Mouse (Mus musculus) Muller cell, postnatal 12 days (primary cell): ENCODE data around the gene Gab2.

Source experiments
- DNase-seq: peaks from one replicate; pipeline ENCODE4 v3.0.0-alpha.2; 2015; ENCODE audit errors: inconsistent ontology term

Gab2 gene

GRCm38 (mm10) chr7:97251638-97252037 lies 170.3 kb downstream of the Gab2 start:
- DNase-seq: no peak

GRCm38 (mm10) chr7:97262541-97262940 lies 181.2 kb downstream of the Gab2 start:
- DNase-seq: no peak

- DNase-seq: no peak
These were observed 189.0 kb downstream of the Gab2 start for GRCm38 (mm10) chr7:97270367-97270766.

DNA sequence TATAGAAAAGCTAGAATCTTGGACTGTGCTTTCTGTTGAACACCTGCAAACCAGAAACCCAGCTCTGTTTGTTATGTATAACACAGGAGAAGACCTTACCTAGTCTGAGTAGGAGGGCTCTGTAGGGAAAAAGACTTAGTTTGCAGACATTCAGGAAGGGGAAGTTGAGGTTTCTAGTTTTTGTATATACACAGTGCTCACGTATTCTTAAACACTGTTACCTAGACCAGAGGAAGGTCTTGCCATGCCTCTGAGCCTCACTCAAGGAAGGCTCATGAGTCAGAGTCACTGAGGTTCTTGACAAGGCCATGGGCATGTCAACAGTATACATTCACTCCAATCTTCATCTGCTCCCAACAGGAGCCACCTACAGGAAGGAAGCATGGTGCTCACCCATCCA lies 189.7 kb downstream of the Gab2 start:
- DNase-seq: no peak

- no peak for DNase-seq
These were observed 215.6 kb downstream of the Gab2 start for GRCm38 (mm10) chr7:97296986-97297385.

- peak; percentile 48 for DNase-seq
These were observed 216.1 kb downstream of the Gab2 start for GRCm38 (mm10) chr7:97297466-97297865.

- no peak for DNase-seq
These were observed 216.9 kb downstream of the Gab2 start for GRCm38 (mm10) chr7:97298279-97298678.

GRCm38 (mm10) chr7:97298943-97299342 lies 217.6 kb downstream of the Gab2 start:
- no peak for DNase-seq

DNA sequence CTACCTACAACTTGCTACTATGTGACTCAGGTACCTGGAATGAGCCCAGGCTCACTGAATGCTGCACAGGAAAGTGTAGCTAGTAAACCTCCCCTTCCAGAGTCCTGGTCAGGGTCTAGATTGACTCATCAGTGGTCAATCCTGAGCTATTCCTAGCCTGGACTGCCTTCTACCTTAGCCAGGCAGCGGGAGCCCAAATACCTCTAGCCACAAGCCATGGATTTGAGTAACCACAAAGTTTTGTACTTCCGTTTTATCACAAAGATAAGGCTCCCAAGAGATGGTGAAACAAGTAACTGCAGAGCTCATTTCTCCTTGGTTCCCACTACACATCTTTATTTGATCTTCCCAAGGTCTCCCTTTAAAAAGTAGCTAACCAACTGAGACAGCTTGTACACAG lies 219.5 kb downstream of the Gab2 start:
- DNase-seq: no peak

GRCm38 (mm10) chr7:97301321-97301720 lies 219.9 kb downstream of the Gab2 start:
- no peak for DNase-seq

GRCm38 (mm10) chr7:97302261-97302660 lies 220.9 kb downstream of the Gab2 start:
- DNase-seq: no peak

GRCm38 (mm10) chr7:97302876-97303275 lies 221.5 kb downstream of the Gab2 start:
- DNase-seq: no peak

DNA sequence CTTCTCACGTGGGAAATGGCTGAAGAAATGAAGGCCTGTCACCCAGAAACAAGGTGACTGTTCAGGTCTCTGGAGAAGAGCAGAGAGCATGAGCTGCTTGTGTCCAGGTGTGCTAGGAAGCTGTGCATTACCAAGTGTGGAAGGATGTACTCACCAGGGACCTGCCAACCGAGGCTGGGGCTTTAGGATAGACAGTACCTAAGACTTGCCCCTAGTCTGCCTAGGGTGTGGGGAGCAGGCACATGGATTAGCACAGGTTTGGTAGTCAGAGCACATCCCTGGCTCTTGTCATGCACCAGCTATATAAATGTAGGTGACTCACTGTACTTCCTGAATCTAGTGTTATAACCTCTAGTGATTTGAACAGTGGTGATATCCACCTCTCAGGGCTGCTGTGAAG lies 222.2 kb downstream of the Gab2 start:
- DNase-seq: no peak

- DNase-seq: no peak
These were observed 223.1 kb downstream of the Gab2 start for GRCm38 (mm10) chr7:97304471-97304870.

DNA sequence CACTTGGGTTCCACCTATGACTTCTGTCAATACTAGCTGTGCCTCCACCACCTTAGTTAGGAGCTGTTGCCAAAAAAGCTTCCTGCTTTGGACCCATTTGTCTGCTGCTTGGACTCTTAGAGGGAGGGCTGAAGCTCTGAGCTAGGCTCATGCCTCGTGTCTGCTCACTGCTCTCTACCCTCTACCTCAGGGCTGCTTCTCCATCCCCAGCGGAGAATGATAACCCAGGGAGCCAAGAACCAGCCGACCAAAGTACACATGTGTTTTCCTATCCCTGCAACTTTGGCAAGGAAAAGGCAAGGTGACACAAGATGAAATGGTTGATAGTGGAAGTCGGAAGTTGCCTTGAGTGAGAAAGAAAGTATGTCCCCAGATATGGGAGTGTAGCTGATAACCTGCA lies 223.8 kb downstream of the Gab2 start:
- DNase-seq: no peak

- DNase-seq: no peak
These were observed 225.4 kb downstream of the Gab2 start for GRCm38 (mm10) chr7:97306813-97307212.

GRCm38 (mm10) chr7:97307546-97307945 lies 226.2 kb downstream of the Gab2 start:
- no peak for DNase-seq

- DNase-seq: no peak
These were observed 228.3 kb downstream of the Gab2 start for GRCm38 (mm10) chr7:97309461-97310340.

DNA sequence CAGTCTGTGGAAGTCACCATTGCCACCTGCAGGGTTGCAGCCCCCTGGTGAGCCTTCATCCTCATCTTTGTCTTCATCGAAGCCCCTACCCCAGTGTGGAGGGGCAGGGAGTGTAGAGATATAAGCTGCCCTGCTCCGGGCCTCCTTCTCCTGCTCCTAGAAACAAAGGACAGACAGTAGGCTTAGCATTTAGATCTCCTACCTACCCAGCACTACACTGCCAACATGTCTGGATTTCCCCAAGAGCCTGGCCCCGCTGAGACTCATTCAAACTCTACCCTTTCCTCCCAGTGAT lies 228.9 kb downstream of the Gab2 start:
- DNase-seq: no peak

GRCm38 (mm10) chr7:97311620-97312019 lies 230.2 kb downstream of the Gab2 start:
- DNase-seq: no peak

DNA sequence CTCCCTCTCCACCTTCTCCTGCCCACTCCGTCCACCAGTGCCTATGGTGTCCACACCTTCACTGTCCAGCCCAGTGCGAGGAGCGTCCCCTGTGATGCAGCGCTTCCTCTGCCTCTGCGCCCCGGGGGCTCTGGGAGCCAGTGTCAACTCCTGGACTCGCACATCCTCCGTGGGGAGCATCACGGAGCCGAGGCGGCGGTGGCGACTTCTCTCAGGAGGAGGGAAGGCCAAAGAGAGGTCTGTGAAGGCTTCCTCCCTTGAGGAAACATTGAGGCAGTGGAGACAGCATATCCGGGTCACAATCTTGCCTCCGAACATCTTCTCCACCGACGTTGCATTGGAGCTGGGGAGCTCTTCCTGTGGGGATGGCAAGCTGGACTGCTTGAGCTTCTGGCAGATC lies 230.8 kb downstream of the Gab2 start:
- DNase-seq: no peak

DNA sequence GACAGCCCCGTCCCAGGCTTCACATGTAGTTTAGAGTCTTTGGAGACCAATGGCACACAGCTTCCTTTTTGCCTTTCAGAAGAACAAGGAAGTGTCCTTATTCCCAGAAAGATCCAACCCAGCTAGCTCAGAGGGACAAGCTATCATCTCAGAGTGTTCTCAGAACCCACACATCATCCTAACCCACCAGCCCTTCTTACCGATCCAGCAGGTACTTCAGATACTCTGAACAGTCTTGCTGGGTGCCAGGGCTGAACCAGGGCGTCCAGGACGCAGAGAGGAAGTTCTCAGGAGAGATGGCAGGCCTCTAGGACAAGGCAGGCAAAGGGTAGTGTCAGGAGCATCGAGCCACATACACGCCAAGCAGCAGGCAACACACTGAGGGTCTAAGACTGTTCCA lies 231.5 kb downstream of the Gab2 start:
- no peak for DNase-seq

GRCm38 (mm10) chr7:97313364-97313995 lies 232.1 kb downstream of the Gab2 start:
- no peak for DNase-seq

- DNase-seq: no peak
These were observed 233.3 kb downstream of the Gab2 start for GRCm38 (mm10) chr7:97314646-97315045.
